Mouse (Mus musculus): ENCODE data around the gene Psors1c2.
A peak's percentile ranks its signal among the peaks of the same experiment; 100 is the strongest.

The Psors1c2 gene

GRCm38 (mm10) chr17:35517526-35517925 is 15.5 kb upstream of the Psors1c2 start:
- DNase-seq (ENCODE audit: low read depth), result no peak

- DNase-seq (ENCODE audit: low read depth), result no peak
Observed at GRCm38 (mm10) chr17:35524354-35524753, 8.6 kb upstream of the Psors1c2 start.

- no peak for DNase-seq (ENCODE audit: low read depth)
Observed at GRCm38 (mm10) chr17:35526644-35527043, 6.4 kb upstream of the Psors1c2 start.

GRCm38 (mm10) chr17:35532360-35532759 is 641 bp upstream of the Psors1c2 start:
- no peak for DNase-seq (ENCODE audit: low read depth)

GRCm38 (mm10) chr17:35534343-35534742 is 1.3 kb downstream of the Psors1c2 start:
- peak; percentile 57 for DNase-seq (ENCODE audit: low read depth)

GRCm38 (mm10) chr17:35537421-35537820 is 4.4 kb downstream of the Psors1c2 start:
- DNase-seq (ENCODE audit: low read depth), result no peak

- no peak for DNase-seq (ENCODE audit: low read depth)
Observed at GRCm38 (mm10) chr17:35538476-35538875, 5.5 kb downstream of the Psors1c2 start.

- no peak for DNase-seq (ENCODE audit: low read depth)
Observed at GRCm38 (mm10) chr17:35539540-35539939, 6.5 kb downstream of the Psors1c2 start.

- DNase-seq (ENCODE audit: low read depth), result no peak
Observed at GRCm38 (mm10) chr17:35542761-35543411, 9.9 kb downstream of the Psors1c2 start.

GRCm38 (mm10) chr17:35543412-35543861 is 10.4 kb downstream of the Psors1c2 start:
- no peak for DNase-seq (ENCODE audit: low read depth)

- no peak for DNase-seq (ENCODE audit: low read depth)
Observed at GRCm38 (mm10) chr17:35544001-35544400, 11.0 kb downstream of the Psors1c2 start.

GRCm38 (mm10) chr17:35544680-35545079 is 11.7 kb downstream of the Psors1c2 start:
- DNase-seq (ENCODE audit: low read depth), result peak; percentile 28

- no peak for DNase-seq (ENCODE audit: low read depth)
Observed at GRCm38 (mm10) chr17:35547465-35547864, 14.5 kb downstream of the Psors1c2 start.

GRCm38 (mm10) chr17:35548636-35549035 is 15.6 kb downstream of the Psors1c2 start:
- DNase-seq (ENCODE audit: low read depth), result no peak

- no peak for DNase-seq (ENCODE audit: low read depth)
Observed at GRCm38 (mm10) chr17:35549437-35550142, 16.6 kb downstream of the Psors1c2 start.

GRCm38 (mm10) chr17:35550143-35550494 is 17.1 kb downstream of the Psors1c2 start:
- DNase-seq (ENCODE audit: low read depth), result no peak

- DNase-seq (ENCODE audit: low read depth), result no peak
Observed at GRCm38 (mm10) chr17:35550871-35551270, 17.9 kb downstream of the Psors1c2 start.

- DNase-seq (ENCODE audit: low read depth), result no peak
Observed at GRCm38 (mm10) chr17:35551881-35552414, 18.9 kb downstream of the Psors1c2 start, which contains the start of gene Cdsn. Cdsn (plus strand) TSS chr17:35552128.

- DNase-seq (ENCODE audit: low read depth), result no peak
Observed at GRCm38 (mm10) chr17:35554321-35554720, 21.3 kb downstream of the Psors1c2 start.

- DNase-seq (ENCODE audit: low read depth), result no peak
Observed at GRCm38 (mm10) chr17:35554761-35555397, 21.9 kb downstream of the Psors1c2 start.

GRCm38 (mm10) chr17:35556186-35556765 is 23.3 kb downstream of the Psors1c2 start:
- DNase-seq (ENCODE audit: low read depth), result no peak

GRCm38 (mm10) chr17:35556812-35557211 is 23.8 kb downstream of the Psors1c2 start:
- DNase-seq (ENCODE audit: low read depth), result peak; percentile 25
